Mouse (Mus musculus) cerebellum, adult 11 months (tissue): ENCODE measurements around the gene Col26a1.
"Not testable (repeated sequence)": the region's sequence is repeated elsewhere in the genome, so short reads cannot be mapped to it uniquely, and the experiment has no call there.

ENCODE experiments used
- DNase-seq: peaks from one replicate; pipeline ENCODE4 v3.0.0; 2022

The Col26a1 gene

DNA sequence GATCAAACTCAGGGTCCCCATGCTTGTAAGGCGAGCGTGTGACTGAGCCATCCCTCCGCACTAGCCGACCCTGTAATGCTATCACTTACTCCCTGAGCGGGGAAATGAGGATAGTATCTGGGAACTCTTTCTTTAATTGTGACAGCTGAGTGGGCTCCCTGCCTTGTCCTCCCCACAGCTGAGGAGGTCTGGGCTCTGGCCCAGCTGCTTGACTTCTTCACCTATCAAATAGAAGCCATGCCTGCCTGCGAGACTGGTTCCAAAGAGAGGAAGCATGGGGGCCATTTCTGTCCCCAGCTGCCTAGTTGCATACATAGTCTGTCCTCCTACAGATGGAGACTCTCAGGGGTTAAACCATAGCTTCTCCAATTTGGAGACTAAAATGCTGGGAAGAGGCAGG lies 78.0 kb downstream of the Col26a1 start:
- DNase-seq = no peak

DNA sequence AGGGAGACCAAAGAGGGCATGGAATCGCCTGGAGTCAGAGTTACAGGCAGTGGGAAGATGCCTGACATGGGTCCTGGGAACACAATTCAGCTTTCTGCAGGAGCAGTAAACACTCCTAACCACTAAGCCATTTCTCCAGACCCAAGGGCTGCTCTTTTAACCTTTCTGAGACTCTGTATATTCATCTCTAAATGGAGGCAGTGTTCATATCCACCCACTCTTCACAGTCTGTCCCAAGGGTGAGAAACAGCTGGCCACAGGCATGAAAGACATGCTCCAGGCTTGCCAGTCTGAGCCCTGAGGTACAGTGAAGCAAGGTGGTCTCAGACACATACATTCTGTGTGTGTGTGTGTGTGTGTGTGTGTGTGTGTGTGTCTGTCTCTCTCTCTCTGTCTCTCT lies 78.8 kb downstream of the Col26a1 start:
- no peak for DNase-seq

DNA sequence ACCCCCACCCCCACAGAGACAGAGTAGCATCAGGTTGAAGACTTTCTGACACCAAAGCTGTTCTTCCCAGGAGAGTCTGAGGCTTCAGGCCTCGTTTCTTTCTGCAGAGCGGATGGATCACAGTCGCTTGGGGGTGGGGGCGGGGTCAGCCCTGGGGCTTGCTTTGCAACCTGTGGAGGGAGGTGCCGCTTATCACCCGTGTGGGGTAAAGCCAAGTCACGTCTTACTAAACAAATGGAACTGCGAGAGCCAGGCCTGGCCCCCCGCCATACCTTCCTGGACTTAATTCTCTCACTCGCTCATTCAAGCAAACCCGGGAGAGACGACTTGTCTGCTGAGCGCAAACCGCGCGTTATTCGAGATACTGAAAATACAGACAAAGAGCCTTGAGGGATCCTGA lies 80.3 kb downstream of the Col26a1 start:
- DNase-seq = no peak

DNA sequence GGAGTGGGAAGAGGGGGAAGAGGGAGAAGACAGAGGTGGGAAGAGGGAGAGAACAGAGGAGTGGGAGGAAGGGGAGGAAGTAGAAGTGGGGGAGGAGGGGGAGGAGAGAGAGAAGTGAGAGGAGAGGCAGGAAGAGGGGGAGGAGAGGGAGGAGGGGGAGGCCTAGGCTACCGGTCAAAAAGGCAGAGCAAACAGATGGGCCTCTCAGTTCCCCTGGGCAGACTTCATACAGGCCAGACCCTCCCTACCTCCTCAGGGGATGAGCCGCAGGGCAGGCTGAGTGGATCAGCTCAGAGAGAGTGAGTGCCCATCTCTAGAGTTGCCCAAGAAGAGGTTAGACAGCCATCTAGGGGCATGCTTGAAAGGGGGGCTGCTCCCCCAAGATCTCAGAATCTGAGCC lies 86.1 kb downstream of the Col26a1 start:
- no peak for DNase-seq

DNA sequence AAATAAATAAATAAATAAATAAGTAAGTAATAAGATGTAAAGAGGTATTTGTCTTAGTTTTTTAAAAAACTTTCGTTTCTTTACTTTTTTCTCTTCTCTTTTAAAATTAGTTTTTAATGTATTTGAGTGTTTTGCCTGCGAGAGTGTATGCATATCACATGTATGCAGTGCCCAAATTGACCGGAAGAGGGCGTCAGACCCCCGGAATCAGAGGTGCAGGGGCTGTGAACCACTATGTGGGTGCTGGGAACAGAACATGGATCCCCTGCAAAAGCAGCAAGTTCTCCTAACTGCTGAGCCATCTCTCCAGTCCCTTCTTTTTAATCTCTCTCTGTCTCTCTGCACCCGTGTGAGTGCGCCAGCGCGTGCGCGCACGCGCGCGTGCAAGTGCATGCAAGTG lies 89.2 kb downstream of the Col26a1 start:
- DNase-seq = no peak

DNA sequence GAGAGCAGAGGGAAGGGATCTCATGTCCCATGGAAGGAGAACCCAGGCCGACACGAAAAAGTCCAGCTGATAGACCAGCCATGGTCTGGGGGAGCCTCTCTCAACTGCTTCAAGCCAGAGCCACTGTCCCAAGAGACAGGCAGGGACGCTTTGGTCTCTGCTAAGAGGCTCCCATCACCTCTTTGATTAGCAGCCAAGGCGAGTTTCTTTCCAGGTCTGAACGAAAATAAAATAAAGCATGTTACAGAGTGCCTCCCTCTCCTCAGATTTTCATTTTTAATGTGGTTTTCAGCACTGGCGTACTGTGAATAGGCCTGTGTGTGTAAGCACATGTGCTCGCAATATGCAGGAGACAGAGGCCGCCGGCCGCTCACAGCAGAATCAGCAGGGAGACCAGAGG lies 90.5 kb downstream of the Col26a1 start:
- no peak for DNase-seq

DNA sequence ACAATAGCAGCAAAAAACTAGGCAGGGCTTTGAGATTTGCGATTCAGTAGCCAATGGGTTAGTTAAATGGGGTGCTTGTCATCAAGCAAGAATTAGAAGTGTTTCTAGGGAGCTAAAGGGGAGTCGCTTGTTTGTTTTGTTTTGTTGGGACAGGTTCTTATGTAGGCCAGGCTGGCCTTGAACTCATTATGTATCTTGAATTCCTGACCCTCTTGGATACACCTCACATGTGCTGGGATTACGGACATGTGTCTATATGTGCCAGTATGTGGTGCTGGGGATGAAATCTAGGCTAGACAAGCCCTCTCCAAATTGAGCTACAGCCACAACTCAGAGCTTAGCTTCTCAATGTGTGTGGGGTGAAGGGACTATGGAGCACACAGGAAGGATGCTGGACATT lies 91.8 kb downstream of the Col26a1 start:
- DNase-seq = no peak

DNA sequence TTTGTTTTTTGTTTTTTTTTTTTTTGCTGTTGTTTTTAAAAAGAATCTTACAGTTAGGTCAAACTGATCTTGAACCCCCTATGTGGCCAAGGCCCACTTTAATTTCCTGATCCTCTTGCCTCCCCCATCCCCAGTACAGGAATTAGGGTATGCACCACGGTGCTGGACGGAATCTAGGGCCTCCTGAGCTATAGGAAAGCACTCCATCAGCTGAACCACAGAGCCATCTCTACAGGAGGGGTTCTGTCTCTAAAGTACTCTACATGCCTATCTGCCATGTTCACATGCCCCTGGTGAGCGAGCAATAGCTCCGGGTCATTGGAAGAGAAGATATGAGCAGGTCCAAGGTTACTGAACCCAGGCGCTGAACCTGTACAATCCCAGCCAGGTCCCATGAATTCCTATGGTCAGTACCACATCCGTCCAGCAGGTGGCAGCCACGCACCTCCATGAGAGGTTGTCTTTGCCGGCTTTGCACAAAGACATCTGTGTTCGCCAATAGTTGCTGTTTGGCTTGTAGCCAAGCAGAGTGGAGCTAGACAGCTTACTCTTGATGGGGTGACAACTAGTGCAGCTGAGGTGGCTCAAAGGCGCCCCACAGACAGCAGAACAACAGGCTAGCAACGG lies 92.3 kb downstream of the Col26a1 start:
- peak; percentile 70 for DNase-seq

DNA sequence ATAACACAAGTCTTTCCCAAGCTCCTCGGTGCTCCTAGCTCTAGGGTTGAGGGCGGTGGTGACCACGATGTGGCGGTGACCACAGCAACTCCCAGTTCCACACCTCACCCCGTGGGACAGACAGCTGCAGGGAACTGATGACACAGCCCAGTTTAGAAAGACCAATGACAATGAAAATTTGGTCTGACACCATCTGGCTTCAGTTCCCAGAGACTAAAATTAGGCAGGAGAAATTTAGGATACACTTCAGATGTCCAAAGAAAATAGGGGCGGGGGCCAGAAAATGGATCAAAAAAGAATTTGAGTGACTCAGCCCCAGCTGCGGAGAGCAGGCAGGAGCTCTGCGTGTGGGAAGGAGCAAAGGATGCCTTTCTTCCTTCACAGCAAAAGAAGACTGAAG lies 98.5 kb downstream of the Col26a1 start:
- no peak for DNase-seq

DNA sequence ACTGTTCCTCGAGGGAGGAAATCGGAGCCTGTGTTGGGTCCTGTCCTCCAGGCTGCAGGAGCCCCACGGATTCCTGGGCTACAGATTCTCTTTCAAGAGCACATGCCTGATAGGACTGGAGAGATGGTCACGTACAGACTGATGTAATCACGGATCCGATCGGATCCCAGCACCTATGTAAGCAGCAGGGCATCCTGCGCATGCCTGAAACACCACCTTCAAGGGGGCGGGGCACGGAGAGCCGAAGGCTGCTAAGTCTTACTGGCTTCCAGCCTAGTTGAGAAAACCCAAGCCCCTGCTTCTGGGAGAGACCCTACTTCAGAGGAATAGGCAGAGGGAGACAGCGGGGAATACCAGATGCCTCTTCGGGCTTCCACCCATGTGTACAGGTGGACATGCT lies 100.4 kb downstream of the Col26a1 start:
- DNase-seq = no peak

DNA sequence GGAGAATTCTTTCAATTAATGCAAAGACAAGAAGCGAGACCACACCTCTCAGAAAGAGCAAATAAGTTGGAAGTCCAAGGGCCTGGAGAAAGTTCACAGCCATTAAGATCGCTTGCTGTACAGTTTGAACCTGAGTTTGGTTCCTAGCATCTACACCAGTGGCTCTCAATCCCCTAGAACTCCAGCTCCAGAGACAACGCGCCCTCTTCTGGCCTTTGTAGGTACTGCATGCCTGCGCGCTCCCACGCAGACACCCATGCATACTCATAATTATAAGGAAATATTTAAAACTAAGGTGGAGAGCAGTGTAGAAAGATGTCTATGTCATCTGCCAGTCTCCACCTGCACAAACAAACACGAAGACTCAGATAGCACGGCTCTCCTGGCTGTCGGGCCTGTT lies 102.5 kb downstream of the Col26a1 start:
- DNase-seq = no peak

DNA sequence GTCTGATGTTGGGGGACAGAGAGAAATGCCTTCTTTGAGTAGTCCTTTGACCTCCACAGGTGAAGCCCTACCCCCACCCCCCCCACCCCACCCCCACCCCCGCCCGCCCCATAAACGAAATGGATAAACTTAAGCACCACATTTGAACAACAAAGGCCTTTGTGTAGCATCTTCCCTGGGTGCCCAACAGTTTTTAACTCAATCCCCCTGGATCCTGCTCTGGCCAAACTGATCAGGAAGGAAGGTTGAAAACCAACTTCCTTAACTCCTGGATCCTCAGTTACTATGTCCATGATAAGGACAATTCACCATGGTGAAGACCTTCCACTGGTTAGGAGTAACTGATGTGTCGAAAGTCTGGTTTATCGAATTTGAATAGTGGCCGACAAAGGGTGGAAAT lies 103.1 kb downstream of the Col26a1 start:
- no peak for DNase-seq

DNA sequence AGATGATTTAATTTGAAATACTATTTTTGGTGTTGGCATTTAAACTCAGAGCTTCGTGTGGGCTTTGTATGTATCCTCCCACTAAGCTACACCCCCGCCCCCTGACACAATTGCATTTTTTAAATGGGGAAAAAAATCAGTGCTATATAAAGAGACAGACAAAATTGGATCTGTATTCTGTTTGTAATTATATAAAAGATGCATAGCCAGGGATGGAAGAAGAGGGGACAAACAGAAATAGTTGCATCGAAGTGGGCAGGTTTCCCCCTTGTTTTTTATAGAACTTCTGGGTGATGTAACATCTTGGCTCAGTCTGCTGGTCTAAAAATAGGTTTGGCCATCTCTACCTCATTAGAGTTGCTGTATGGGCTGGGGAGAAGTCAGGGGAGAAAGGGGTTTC lies 107.5 kb downstream of the Col26a1 start:
- DNase-seq = no peak

DNA sequence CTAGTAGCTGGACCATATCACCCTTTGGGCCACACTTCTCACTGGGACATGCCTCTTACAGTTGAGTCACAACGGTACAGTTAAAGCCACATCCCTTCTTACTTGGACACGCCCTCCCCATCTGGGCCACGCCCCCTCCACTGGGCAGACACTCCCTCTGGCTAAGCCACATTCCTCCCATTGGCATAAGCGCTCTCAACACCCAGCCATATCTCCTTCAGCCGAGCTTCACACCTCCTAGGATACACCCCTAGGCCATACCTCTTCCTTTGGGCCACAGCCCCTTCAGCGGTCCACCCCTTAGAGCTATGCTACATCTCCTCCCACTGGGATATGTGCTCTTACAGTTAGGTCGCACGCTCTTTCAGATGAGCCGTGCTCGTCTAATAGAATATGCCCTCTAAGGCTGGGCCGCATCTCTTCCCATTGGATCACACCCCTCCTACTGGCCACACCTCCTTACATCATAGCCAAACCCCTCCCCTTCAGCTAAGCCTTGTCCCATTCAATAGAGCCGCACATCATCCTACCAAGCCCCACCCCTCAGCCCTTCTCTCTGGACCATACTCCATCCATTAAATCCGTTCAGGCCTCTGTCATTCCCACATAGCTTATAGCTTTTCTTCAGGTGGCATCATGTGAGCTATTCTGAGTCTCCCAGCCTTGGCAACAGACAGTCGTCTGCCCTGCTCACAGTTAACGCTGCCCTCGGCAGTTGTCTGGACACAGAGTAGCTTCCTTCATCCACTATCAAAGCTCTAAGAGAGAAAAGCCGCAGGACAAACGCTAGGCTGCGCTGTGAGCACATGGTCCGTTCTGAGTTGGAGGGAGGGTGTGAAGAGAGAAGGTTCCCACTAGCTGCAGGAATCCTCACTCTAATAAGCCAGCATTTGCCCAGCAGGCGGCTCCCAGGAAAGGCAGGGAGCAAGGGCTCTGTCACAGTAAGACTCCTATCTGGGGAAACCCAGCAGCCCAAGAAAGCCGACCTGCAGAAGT lies 109.7 kb downstream of the Col26a1 start:
- DNase-seq = no peak

DNA sequence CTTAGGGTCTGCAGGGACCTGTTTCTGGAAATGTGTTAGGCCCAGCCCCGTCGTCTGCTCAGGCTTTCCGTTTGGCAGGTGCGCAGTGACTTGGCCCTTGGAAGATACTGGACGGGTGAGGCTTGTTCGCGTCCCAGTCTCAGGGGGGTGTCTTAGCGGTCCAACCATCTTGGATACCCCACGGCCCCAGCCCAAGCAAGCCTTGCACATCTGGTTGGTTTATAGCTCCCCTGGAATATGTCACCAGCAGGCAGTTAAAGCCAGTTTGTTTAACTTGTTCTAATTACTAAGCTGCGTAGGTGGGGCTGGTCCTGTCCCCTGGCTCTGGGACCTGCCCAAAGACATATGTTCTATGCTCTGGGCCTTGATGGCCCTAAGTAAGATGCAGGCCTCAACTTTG lies 111.9 kb downstream of the Col26a1 start:
- no peak for DNase-seq

DNA sequence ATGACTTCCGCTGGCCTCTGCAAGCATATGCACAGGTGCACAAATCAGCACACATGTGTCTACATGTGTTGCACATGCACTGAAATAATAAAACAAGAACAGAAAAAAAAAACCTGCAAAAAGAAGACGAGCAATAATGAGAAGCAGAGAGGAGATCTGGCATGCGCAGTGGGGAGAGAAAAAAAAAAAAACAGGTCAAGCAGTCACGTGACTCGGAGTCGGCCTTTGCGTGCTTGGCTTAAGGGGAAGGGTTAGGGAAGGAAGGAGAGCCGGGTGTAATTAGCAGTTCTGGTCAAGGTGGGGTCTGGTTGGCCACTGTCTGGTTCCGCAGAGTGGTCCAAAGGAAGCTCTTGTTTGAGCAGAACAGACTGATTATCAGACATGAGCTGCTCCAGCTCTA lies 115.7 kb downstream of the Col26a1 start:
- DNase-seq = no peak

DNA sequence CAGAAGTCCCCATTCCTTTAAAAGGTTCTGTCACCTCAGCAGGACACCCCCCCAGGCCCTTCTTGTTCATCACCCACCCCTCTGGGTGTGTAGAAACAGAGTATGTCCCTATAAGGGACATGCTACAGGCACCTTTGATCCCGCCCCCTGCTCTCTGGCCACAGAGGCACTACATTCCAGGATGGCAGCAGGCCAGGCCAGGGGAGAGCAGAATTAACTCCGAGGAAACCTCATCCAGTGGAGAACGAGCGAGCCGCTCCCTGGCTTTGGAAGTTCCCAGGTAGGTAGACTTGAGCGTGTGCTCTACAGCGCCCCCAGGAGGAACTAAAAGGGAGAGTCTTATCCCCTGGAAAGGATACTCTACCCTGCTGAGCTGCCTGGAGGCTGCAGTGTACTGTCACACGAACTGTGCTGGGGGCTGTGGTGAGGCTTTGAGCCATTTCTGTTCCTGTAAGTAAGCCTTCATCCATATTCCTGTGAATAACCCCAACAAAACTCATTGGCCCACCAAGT lies 118.8 kb downstream of the Col26a1 start:
- no peak for DNase-seq

DNA sequence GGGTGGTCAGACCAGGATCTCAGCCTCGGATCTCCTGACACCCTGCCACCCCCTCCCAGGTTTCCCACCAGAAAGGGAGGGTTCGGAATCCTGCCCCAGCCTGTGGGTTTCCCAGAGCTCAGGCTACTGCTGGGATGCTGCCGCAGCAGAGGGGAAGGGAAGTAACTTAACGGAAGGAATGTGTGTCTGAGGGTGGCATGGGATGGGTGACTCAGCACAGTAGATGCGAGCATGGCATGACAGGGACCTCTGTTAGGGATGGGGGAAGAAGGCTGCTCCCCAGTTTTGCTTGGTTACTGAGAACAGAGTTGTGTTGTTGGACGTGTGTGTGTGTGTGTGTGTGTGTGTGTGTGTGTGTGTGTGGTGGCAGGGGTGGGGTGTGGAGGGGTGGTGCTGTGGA lies 122.7 kb downstream of the Col26a1 start:
- DNase-seq = no peak

DNA sequence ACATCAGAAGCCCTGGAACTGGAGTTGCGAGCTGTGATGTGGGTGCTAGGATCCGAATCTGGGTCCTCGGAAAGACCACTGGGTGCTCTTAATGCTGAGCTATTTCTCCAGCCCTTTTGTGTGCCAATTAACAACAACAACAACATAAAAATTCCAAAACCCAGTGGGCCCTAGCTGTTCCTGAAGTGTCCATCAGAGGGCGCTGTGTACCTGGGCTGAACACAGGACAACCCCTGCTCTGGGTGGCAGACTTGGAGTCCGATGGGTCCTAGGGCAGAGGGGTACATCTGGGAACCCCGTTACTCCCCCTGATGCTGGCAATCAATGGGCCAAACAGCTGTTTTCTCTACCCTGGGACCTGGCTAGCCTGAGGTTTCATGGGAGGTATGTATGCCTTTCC lies 123.2 kb downstream of the Col26a1 start:
- no peak for DNase-seq

DNA sequence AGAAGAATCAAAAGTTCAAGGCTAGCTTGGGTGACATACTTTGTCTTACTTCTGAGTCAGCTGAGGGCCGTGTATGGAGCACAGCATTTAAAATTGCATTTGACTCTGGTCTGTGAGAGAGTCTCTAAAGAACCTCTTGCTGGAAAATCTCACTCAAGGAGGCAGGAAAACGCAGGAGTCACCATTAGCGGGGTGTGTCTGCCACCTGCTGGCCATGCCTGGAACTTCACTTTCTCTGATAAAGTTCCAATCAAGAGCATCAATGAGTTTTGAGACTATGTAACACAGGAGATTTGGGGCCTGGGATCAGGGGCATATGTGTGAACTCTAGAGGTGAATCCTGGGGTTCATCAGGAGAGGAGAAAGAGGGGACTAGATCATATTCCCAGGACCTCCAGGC lies 127.3 kb downstream of the Col26a1 start:
- peak; percentile 44 for DNase-seq

DNA sequence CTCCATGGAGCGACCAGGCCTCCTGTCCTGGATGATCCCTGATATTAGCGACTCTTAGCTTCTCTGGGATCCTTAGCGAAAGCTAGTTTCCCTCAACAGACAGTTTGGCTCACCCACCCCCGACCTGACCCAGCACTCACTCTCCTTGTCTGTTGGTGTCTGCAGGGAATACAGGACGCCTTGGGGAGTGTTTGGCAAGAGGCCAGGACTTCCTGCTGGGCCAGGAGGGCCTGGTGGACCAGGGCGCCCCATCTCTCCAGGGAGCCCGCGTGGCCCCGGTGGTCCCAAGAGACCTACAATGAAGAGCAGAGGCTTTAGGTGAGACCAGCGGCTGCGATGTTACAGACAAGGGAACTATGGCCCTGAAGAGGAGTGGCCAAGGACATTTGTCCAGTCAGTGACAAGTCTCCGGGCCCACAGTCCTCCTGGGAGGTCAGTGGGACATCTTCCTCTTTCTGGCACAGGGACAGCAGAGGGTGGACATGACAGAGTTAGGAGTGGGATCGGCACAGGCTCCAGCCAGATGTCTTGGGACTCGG lies 128.9 kb downstream of the Col26a1 start:
- DNase-seq = no peak

DNA sequence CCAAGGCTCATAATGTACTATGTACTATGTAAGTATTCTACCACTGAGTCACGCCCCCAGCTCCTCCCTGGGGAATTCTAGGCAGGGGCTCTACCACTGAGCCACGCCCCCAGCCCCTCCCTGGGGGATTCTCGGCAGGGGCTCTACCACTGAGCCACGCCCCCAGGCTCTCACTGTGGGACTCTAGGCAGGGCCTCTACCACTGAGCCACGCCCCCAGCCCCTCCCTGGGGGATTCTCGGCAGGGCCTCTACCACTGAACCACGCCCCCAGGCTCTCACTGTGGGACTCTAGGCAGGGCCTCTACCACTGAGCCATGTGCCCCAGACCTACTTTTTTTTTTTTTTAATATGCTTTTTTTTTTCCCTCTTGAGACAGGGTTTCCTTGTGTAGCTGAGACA lies 129.8 kb downstream of the Col26a1 start:
- DNase-seq = not testable (repeated sequence)

DNA sequence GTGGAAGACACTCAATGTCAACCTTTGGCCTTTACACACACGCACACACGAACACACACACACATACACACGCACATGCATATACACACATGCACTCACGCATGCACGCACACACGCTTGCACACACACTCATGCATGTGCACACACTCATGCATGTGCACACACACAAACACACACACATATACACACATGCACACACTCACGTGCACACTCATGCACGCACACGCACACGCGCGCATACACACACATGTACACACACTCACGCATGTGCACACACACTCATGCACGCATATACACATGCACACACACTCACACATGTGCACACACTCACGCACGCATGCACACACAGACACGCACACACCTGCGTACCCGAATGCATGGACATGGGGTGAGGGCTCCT lies 130.9 kb downstream of the Col26a1 start:
- no peak for DNase-seq

DNA sequence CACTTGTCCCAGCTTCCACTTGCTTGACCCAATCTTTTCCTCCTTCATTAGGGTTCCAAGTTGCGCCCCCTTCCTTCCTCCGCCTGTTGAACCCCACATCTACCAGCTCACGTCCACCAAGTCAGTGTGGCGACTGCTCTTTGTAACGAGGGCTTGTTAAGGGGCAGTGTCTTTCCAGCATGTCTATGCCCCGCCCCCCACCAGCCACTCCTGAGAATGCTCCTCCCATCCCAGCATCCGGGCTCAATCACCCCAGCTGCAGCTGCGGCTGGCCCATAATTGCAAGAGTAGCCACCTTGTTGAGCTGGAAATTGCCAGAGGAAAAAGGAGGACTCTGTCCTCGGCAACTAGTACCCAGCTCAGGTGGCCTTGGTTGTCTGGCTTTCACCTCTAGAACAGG lies 136.4 kb downstream of the Col26a1 start:
- no peak for DNase-seq
